Mouse (Mus musculus) thymus, postnatal 25 days (tissue): ENCODE measurements around the gene B3gnt7.

Source experiments
- DNase-seq: peaks from one replicate; pipeline ENCODE4 v3.0.0; 2022

Gene B3gnt7

DNA sequence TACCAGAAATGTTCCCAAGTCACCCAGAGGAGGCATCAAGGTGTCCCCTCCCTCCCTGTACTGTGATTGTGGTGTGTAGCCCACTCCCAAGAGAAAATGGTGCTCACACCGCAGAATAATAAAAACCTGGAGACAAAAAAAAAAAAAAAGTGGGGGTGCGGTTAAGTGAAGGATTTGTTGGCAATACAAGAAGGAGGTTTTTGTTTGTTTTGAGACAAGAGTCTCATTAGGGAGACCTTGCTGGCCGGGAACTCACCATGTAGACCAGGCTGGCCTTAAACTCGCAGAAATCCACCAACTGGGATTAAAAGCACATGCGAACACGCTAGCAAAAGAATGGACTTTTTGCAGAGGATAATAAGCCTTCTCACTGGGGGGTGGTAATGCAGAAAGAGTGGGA is at the start of gene B3gnt7:
Gene B3gnt7, plus strand, starts transcription at position 301 of the 400 bp plus-strand sequence.
- no peak for DNase-seq

DNA sequence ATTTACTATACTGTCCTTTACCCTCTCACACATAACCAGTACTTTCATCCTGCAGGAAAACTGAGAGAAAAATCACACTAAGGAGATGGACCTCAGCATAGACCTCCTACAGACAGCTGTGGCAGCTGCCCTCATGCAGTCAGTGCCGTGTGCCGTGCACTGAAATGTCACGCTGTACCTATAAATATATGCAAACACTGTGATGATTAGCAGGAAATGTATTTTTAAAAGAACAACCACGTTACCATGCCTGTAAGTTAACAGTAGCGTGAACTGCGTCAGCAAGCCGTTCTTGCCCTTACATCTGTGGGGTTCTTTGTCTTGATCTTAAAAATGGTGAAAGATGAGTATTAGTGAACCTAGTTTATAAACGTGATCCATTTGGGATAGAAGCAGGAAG is 49.2 kb upstream of the B3gnt7 start:
- DNase-seq, result no peak

DNA sequence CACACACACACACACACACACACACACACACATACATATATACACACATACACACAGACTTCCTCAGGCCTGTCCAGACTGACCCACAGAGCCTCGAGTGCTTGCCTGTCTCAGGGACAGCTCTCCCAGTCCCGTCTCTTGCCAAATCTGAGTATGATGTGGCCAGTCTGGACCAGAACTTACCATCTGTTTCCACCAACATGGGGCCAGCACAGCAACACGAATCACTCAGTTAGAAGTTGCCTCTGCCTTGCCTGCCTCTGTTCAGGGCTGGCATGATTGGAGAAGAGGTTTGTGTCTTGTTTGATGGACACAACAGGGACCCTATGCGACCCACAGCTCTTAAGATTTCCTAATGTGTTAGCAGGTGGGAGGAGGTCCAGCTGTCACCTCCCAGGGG is 46.3 kb upstream of the B3gnt7 start:
- DNase-seq, result no peak

DNA sequence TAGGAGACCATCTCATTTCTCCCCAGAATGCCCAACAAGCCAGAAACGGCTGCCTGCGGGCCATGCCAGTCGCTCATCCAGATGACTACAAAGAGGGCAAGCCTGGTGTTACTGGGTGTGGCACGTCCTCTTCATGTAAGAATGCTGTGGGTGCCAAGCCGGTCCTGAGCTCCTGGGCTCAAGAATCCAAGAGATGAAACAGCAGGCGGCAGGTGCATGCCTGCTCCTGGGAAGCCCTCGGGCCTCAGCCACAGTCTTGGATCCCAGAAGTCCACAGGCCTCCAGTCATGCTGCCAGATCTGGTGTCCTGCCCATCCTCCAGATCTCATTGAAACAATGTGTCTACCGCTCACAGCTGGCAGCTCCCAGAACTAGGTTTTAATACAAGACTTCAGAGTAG is 45.4 kb upstream of the B3gnt7 start:
- DNase-seq, result no peak

DNA sequence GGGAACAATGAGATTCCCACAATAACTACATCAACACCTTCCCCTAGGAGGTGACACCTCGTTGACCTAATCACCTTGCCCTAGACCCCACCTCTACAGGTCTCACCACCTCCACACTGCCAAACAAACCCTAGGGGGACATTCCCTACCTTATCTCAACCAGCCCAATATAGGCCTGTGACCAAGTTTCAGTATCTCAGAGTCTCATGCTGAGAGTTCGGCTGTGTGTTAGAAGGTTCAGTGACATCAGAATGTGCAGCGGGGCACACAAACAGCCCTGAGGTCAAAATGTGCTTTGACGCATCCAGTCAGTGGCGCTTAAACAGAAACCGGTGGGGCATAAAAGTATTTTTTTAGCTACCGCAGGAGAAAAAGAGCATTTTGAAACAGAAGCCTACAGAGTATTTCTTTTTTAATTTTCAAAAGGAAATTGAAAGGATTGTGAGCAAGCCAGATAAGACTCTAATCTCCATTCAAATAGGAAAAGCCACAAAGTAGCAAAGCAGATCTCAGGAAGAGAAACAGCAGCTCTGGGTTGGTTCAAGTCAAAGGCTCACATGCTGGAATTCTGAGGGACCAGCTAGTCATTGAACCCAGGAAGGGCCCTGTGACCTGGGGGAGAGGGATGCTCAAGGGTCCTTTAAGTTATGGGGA is 44.3 kb upstream of the B3gnt7 start:
- no peak for DNase-seq

DNA sequence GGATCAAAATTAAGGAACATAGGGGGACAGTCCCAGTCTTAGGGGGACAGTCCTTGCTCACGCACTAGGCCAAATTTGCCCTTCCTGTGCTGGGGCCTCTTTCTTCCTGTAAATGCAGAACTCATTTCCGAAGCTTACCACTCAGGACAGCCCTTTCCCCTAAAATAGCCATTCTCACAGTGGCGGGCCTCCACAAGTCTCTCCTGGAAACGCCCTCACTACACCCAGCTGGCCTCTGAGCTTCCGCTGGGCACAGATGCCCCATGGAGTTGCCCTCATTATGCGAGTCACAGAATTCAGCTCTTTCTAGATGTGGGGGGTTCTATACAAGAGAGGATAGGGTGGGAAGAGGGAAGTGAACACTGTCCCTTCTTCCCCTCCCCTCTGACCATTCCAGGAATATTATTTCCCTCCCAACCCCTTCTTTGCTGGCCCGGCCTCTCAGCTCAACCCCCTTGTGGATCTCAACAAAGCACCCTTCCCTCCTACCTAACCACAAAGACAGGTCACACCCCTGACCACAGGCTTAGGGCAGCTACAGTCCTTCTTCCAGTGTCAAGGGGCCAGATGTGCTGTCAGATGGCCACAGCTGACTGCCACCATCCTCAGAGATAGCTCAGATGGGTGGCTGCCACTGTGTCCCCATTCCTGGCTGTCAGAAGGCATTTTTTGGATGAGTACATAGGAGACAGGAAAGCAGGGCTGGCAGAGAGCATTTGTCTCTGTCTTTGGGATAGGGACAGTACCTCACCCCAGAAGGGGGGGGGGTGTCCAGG is 38.9 kb upstream of the B3gnt7 start:
- no peak for DNase-seq

DNA sequence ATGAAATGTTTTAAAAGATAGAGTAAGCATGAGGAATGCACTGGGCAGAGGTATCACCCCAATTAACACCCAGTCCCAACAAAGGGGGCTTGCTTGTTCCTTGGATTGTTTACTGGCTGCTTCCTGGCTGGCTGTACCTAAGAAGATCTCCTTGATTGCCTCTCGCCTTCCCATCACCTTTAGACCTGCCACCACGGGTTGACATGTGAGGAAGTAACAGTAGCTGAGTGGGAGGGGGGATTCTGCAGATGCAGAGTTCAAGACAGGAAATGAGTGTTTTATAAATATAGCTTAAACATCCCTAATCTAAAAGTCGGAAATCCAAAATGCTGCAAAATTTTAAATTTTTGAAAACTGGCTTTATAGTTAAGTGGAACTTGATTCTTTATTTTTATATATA is 37.6 kb upstream of the B3gnt7 start:
- peak; percentile 44 for DNase-seq

DNA sequence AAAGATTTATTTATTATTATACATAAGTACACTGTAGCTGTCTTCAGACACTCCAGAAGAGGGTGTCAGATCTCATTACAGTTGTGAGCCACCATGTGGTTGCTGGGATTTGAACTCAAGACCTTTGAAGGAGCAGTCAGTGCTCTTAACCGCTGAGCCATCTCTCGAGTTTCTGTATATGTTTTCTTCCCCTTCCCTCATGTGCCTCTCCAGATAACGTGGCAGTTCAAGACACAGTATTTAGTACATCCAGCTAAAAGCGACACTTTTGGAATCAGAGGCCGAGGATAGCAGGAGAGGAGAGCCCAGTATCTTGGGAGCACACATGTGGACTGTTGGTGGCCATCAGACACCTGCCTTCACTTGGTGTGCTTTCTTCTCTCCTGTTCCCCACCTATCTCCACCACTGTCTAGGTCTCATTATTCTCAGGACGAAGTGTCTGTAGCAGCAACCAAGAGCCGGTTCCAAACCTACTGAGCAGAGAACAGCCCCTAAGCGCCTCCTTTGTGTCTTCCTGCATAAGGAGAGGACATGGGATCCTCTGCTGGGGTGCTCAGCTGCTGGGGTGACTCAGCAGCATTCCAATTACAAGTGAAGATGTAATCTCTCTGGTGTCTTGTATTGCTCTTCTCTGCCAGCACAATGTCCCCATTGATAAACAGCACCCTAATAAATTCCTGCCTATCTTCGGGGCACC is 34.0 kb upstream of the B3gnt7 start:
- no peak for DNase-seq

DNA sequence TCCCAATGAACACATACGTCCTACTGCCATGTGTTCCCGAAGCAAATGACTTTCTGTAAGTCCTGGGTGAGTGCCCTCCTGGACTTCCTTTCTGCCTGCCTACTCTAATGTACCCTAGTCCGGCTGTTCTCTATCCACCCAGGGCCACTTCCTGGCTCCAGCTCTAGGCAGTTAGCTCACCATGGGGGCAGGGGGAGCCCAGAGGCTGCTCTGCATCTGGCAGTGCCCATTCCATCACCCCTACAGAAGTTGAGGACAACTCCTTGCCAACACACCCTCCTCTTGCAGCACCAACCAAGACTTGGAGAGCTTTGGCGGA is 33.5 kb upstream of the B3gnt7 start:
- DNase-seq, result no peak

DNA sequence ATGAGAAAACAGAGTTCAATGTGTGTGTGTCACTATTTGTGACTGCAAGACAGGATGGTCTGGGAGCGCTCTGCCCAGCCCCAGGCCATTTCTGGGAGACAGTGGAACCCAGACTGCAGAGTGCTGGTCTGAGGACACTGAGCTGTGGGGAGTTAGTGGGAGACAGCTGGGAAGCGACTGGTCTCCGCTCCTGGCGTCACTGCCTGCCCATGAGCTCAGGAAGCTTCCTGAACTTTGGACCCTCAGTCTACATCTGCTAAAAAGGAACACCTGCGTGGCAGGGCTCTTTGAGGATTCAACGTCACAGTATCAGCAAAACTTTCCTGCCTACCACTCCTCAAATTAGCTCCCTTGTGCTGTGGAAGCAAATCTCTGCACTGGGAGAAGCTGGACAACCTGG is 30.9 kb upstream of the B3gnt7 start:
- no peak for DNase-seq

DNA sequence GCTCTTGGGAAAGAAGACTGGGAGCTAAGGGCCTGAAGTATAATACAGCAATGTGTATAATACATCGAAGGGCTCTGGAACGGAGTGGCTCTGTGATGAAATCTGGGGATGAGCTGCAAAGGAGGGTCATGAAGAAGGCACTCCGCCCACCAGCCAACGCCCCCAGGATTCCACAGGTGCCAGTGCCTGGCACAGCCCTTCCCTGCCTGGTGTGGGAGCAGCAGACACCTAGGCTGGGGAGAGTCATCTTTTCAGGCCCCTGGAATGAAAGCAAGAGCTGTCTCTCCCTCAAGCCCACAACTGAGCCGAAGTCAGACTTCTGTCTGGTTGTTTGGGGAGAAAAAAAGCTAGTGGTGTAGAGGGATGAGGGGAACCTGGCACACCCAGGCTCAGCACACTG is 25.6 kb upstream of the B3gnt7 start:
- DNase-seq, result no peak

DNA sequence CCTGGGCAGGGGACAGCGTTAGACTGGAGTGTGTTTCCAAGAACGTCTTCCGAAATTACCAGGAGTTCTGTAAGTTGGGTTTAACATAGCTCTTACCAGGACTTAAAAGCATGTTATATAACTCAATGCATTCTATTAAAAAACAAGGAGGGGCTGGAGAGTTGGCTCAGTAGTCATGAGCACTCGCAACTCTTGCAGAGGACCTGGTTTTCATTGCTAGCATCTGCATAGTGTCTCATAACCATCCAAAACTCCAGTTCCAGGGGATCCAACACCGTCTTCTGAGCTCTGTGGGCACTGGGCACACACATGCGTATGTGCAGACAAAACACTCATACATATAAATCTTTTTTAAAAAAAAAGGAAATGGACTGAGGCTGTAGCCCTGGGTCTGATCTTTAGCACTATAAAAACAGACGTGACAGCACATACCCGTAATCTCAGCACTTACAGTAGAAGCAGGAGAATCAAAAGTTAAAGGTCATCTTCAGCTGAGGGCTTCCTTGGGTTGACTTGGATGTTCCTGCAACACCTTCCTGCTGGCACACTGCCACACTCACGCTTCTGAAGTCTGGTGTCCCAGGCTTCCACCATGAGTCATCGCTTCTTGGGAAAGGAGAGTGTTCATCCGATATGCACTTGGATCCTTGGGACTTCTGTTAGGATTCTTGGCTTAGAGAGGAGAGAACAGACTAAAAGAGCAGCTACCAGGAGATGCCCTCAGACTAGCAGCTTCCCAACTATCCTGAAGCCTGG is 20.7 kb upstream of the B3gnt7 start:
- DNase-seq, result no peak

DNA sequence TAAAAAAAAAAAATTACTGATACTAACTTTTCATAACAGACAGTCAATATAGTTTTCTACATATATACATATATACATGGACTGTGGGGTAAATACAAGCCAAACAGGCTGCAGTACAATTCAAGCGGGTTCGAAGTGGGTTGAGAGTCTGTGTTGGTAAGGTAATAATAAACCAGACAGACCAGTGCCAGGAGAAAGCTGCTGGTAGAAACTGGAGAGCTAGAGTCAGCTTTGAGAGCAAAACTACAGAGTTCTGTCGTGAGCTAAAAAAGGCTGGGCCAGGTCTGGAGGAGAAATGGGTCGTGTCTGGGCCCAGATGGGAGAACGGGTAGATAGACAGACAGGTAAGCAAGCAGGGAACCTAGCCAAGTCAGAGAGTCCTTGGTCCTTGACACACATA is 18.5 kb upstream of the B3gnt7 start:
- no peak for DNase-seq

DNA sequence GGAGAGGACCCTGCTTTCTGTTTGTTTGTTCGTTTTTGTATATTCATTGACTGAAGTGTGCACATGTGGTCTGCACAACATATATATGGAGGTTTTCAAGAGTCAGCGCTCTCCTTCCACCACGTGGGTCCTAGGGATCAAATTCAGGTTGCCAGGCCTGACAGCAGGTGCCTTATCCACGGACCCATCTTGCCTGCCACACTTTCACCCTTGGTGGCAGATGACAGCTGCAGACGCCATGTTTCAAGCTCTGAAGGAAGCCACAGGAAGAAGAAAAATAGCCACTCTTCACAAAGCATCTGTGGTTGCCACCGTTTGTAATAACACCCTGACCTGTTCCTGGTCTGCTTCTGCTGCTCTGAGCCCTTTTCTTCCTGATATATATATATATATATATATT is 17.3 kb upstream of the B3gnt7 start:
- no peak for DNase-seq

DNA sequence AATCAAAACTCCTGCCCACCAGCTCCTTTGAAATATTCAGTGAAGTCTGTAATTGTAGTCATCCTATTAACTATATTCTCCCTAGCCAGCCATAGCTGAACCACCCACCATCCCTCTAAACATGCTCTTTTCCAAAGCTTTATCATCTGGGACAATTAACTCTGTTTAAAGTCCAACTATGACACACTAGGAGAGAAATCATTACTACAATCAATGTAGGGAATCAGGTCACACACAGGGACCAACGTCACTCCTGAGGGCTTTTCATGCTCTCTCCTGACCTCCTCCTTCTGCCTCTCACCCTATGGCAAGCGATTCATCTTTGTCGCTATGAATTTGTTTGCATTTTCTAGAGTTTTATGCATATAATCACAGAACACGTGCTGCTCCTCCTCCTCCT is 15.2 kb upstream of the B3gnt7 start:
- no peak for DNase-seq

DNA sequence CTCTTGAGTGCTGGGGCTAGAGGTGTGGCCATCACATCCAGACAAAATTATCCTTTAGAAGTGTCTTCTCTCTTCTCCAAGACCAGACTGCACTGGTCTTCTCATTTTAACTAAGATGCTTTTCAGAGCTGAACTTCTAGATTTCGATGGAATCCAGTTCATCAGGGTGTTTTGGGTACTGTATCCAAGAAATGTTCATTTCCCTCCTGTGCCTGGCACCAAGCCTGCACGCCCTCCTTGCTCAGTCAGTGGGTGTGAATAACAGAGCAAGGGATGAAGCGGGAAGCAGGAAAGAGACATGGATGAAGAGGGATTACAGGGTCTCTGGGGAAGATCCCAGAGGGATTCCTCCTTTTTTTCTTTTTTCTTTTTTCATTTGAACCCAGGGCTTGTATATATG is 12.2 kb upstream of the B3gnt7 start:
- no peak for DNase-seq

DNA sequence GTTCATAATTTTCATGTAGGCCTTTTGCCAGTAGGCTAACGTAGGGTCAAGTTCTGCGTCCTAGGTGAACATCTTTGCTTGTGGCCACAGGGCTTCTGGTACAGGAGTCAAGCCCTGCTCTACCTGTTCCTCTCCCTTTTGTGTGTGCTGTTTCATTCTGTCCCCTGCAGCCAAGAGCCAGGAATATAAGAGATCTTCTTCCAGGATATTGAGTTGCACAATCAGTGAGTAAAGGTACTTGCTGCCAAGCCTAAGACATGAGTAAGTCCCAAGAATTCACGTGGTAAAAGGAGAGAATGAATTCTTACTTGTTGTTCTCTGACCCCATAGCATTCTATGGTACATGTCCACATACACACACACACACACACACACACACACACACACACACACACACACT is 9.5 kb upstream of the B3gnt7 start:
- no peak for DNase-seq

DNA sequence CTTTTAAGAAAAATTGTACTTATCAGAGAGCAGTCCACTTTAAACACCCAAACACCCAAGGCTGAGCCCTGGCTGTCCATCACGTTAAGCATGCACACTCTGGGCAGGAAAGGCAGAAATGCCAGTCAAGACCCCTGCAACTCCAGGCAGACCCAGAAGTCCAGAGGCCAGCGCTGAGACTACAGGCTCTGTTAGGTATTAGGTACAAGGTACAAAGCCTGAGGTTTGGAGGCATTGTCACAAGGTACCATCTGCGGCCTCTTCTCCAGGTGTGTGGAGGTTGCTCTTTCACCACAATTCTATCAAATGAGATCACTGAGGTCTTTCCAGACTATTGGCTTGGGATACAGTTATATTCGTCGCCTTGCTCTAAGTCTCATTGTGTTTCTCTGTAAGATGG is 8.8 kb upstream of the B3gnt7 start:
- no peak for DNase-seq

DNA sequence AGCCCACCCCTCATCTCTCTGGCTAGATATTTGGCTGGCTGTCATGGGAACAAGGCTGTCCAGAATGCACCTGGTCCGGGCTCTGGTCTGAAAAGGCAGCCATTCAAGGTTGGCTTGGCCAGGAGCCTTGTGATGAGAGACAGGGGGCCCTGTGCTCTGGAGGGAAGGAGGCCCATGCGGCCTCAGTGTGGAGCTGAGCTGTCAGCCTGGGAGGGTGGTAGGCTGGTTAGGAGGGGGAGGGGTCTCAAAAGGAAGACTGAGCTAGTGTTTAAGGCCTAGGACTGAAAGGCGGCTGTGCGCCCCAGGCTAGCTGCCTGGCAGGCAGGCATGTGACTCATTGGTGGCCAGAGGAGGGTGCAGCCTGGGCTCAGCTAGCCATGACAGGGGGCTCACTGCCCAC is 8.2 kb upstream of the B3gnt7 start:
- DNase-seq, result no peak

DNA sequence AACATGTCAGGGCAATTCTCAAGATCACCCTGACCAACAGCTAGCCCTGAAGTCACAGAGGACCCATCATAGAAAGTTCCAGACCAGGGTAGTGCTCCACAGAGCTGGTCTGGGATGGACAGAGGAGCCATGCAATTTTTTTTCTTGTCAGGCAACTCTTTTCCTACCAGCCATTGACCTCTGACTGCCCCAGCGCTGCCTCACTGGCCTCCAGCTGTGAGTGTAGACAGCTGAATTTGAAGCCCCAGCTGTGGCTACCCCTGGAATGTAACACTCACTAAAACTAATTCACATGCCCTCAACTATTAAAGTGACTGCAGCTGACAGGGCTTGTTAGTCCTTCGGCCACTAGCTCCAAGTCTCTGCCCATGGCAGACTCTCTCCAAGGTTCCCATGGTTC is 2.5 kb upstream of the B3gnt7 start:
- DNase-seq, result no peak

DNA sequence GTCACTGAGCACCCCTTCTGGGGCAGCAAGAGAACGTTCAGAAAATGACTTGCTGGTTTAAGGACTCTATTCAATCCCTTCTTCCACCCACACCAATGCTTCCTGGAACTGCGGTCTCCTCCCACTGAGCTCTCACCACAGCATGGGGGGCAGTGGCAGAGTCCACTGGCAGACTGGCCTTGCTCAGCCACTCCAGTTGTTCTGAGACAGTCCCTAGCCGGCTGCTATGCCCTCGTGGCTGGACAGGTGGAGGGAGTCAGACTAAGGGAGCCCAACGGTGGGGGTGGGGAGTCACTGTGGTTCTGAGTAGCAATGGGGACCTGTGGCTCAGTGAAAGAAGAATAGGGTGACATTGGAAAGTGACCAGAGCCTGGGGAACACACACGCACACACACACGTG is 1.9 kb upstream of the B3gnt7 start:
- peak; percentile 9 for DNase-seq

DNA sequence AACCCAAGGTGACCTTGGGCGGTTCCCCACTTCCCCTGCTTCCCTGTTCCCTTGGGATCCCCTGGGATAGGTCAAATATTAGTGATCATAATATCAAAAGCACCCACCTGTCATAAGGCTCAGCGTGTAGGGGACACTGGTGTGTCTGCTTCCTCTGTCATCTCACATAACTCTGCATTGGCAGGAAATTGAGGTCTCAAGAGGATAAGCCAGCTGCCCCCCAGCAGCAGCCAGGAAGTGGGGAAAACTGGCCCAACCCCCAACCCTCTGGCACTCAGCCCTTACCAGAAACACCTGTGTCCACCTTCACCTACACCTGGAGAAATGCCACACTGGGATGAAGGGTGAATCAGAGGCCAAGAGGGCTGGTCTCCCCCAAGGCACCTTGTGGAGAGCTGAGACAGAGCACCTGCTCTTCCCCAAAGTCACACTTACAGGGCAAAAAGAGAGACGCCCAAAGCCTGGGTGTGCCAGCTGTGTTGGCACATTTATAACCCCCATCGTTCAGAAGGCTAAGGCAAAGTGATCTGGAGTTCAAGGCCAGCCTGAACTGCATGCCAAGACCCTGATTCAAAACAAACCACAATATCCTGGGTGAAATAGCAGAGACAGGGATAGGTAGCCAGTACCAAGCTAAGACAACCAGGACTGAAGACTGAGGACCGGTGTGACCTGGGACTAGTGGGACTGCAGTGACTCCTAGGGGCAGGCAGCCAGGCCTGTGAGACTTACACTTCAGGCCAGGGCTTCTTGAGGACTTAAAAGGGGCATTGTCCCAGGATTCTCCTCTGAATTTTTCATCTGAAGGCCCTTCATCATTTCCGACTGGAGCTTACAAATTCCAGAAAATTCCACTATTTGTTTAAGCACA is 1.2 kb upstream of the B3gnt7 start:
- DNase-seq, result peak; percentile 68
